Mouse (Mus musculus) bone marrow macrophage, adult 2 months (primary cell): Measurements from ENCODE around the gene Smad3.

Source experiments
- CTCF ChIP-seq: IDR thresholded peaks from 2 replicates; pipeline ENCODE4 v1.5.1; 2012; ENCODE audit warnings: low read depth, mild to moderate bottlenecking, low read length, moderate library complexity
- POLR2A ChIP-seq: IDR thresholded peaks from 2 replicates; pipeline ENCODE4 v1.6.1; 2012; ENCODE audit warnings: mild to moderate bottlenecking, low read depth, low read length, borderline replicate concordance

DNA sequence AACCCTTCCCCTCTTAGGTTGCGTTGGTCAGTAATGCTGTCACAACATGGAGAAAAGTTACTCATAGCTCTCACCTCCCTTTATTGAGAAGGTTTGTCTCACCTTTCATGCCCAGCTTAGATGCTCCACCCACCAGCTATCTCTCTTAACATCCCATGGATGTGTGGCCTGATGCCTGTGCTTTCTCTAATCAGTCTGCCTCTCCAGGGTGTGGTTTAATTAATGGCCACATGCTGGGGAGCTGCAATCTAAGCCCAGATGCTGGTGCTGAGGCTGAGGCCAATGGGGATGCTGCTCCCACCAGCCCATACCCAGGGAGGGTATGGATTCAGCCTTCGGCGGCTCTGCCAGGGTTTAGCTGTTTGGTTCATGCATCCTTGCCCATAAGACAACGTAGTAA, 32.4 kb upstream of the Smad3 start:
- TF ChIP-seq POLR2A (no peak), CTCF (no peak)
